Mouse (Mus musculus) kidney, adult 2 months (tissue): ENCODE measurements at regions not wholly inside any gene's neighbourhood (a gene's known extent, or its start where the extent isn't known, plus 50 kb on each side); places are given as distances from the start of the nearest gene placed in this dataset.

Experiments used
- CTCF ChIP-seq: fragments of 200-500 bp; conservative IDR thresholded peaks from 2 replicates; pipeline ENCODE4 v1.5.1; 2011; ENCODE audit warnings: low read depth, mild to moderate bottlenecking, control low read depth, low read length, moderate library complexity, mixed read lengths; ENCODE audit not compliant: insufficient read depth, insufficient read length
- POLR2A ChIP-seq: fragments of 200-500 bp; IDR thresholded peaks from one replicate; pipeline ENCODE4 v1.6.1; 2011; ENCODE audit warnings: low read depth, low read length, control low read depth

DNA sequence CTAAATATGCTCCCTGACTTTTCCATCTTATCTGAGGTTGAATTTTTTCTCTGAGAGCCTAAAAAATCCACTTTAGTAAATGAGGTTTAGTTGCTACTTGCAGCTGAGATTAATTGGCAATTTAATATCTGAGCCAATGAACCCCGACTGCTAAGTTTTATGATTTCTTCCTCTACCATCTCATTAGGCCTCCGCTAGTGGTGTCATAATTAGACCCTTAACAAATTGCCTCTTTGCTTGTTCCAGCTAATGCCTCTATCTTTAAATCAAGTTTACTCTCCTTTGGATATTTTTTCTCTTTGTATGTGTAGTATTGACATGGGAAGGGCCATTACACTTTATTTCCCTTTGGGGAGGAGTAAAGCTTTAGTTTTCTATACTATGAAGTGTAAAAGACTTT lies 176.9 kb downstream of the Slc6a15 start:
- TF ChIP-seq POLR2A, result no peak
- no peak for TF ChIP-seq CTCF
